7 mouse cellular contexts compared by ENCODE assay signal in the genomic region with DNA sequence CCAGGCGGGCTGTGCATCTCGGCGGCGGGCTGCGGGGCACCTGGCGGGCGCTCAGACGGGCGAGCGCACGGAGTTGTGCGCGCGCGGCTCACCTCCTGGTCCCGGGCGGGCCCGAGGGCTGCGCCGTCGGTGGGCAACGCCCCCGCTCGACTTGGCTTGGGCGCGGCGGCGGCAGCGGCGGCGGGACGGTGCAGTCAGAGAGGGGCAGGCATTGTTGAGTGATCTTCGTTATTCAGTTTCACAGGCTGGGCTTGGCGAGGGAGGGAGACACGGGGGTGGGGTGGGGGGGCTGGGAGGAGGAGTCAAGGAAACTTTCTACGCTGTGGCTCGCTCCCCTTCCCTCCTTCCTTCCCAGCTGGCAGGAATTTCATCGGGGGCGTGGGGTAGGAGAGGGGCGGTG. TPM values are rescaled to one million over a fixed set of nuclear protein-coding genes. Genes with fewer than 3 reads are reported as not detected.
DNase-seq lines count a peak whose midpoint lies in the region; ATAC-seq lines count a peak whose summit lies in the region.

A gene (minus strand): TSS at position 153 of the 400 bp plus-strand sequence.

- 1% methylated on average over 28 of the region's 40 CpGs for WGBS in heart, embryonic 11.5 days (ENCODE audit: insufficient replicate concordance)
- under 1% methylated on average over 39 of the region's 40 CpGs for WGBS in limb, embryonic 11.5 days
- WGBS in neural tube, embryonic 15.5 days, result 0% methylated on average over 22 of the region's 40 CpGs

- no peaks in the 10 kb centered on the region for H3K36me3 ChIP-seq in heart, embryonic 11.5 days (ENCODE audit: control insufficient read depth, insufficient read depth, low read length)
- H3K36me3 ChIP-seq in limb, embryonic 11.5 days (ENCODE audit: control insufficient read depth, insufficient read depth, low read length), result no peaks in the 10 kb centered on the region
- no peaks in the 10 kb centered on the region for H3K36me3 ChIP-seq in neural tube, embryonic 15.5 days

- peaks cover 71% of the 10 kb centered on the region for H3K27me3 ChIP-seq in heart, embryonic 11.5 days (ENCODE audit: control insufficient read depth, insufficient read depth, low read length)
- peaks cover 42% of the 10 kb centered on the region for H3K27me3 ChIP-seq in limb, embryonic 11.5 days (ENCODE audit: control insufficient read depth, insufficient read depth, low read length)
- peaks cover 65% of the 10 kb centered on the region for H3K27me3 ChIP-seq in neural tube, embryonic 15.5 days (replicated peaks)

- ATAC-seq in heart, embryonic 11.5 days (replicated peaks; ENCODE audit: insufficient number of reproducible peaks, low FRiP score, low TSS enrichment), result no peak
- no peak for ATAC-seq in limb, embryonic 11.5 days (ENCODE audit: insufficient number of reproducible peaks, low FRiP score, low TSS enrichment, low read depth)
- ATAC-seq in neural tube, embryonic 15.5 days (ENCODE audit: low FRiP score), result no peak

- H3K9ac ChIP-seq in heart, embryonic 11.5 days (ENCODE audit: low read depth, low read length), result 0 out of 2 replicates have a peak within 1 kb of the TSS, but pooled peaks have one; percentile 39
- no peak within 1 kb of the TSS for H3K9ac ChIP-seq in limb, embryonic 11.5 days (ENCODE audit: low read length)
- peak within 1 kb of the TSS; percentile 29; the same call in 1 of the 2 replicates for H3K9ac ChIP-seq in neural tube, embryonic 15.5 days (replicated peaks)

- H3K9me3 ChIP-seq in heart, embryonic 11.5 days (replicated peaks; ENCODE audit: control insufficient read depth, low read length), result no peaks in the 10 kb centered on the region
- H3K9me3 ChIP-seq in limb, embryonic 11.5 days (ENCODE audit: control insufficient read depth, low read length), result no peaks in the 10 kb centered on the region
- H3K9me3 ChIP-seq in neural tube, embryonic 15.5 days (replicated peaks), result no peaks in the 10 kb centered on the region

- peak within 1 kb of the TSS; percentile 77 for H3K4me2 ChIP-seq in heart, embryonic 11.5 days
- peak within 1 kb of the TSS; percentile 65 for H3K4me2 ChIP-seq in limb, embryonic 11.5 days (ENCODE audit: low read depth, severe bottlenecking)
- peak within 1 kb of the TSS; percentile 74 for H3K4me2 ChIP-seq in neural tube, embryonic 15.5 days

- H3K4me3 ChIP-seq in heart, embryonic 11.5 days (ENCODE audit: low read depth, low read length), result peak within 1 kb of the TSS; percentile 49
- H3K4me3 ChIP-seq in limb, embryonic 11.5 days (ENCODE audit: low read depth, low read length), result peak within 1 kb of the TSS; percentile 29
- H3K4me3 ChIP-seq in neural tube, embryonic 15.5 days (replicated peaks), result peak within 1 kb of the TSS; percentile 37

- peak; percentile 61 for DNase-seq in CD4-positive, CD25-positive, alpha-beta regulatory T cell, adult 2 months (ENCODE audit: low read depth, low spot score)
- DNase-seq in ES-CJ7 (ENCODE audit: low read depth, low spot score), result peak; percentile 59
- DNase-seq in limb, embryonic 11.5 days (ENCODE audit: low spot score), result peak; percentile 52
- DNase-seq in layer of hippocampus, adult 9-11 months, result no peak
- no peak for DNase-seq in cerebellum, adult 18-20 months

- 0 out of 2 replicates have a peak, but pooled peaks cover 7% of the 10 kb centered on the region for H3K4me1 ChIP-seq in heart, embryonic 11.5 days (ENCODE audit: control insufficient read depth, insufficient read depth, low read length)
- H3K4me1 ChIP-seq in limb, embryonic 11.5 days (ENCODE audit: control insufficient read depth, insufficient read depth, low read length), result peaks cover 4% of the 10 kb centered on the region; the same call in 1 of the 2 replicates
- peaks cover 12% of the 10 kb centered on the region for H3K4me1 ChIP-seq in neural tube, embryonic 15.5 days

- H3K27ac ChIP-seq in heart, embryonic 11.5 days (ENCODE audit: low read depth, low read length), result no peak within 1 kb of the TSS
- no peak within 1 kb of the TSS for H3K27ac ChIP-seq in limb, embryonic 11.5 days (replicated peaks; ENCODE audit: low read depth, low read length)
- H3K27ac ChIP-seq in neural tube, embryonic 15.5 days (replicated peaks), result no peak within 1 kb of the TSS

RNA-seq across cellular contexts. Expression of the gene that starts here (rescaled TPM):
- 1.0 and 1.4 TPM in 2 replicates for polyA plus RNA-seq in heart, embryonic 11.5 days (2014; fragmentation: Nextera tagmentation; extraction: Ambion mirVana)
- 0.49 and 0.67 TPM in 2 replicates for polyA plus RNA-seq in limb, embryonic 11.5 days (2014; fragmentation: Nextera tagmentation; extraction: Ambion mirVana)
- 1.6 TPM in 2 replicates for polyA plus RNA-seq in neural tube, embryonic 15.5 days (2015; fragmentation: Nextera tagmentation; extraction: Ambion mirVana)

Comparison
In these comparisons a context has a peak if more than half of its experiments do, and no peak if none do; other contexts are left out.
1. Peak in DNase-seq, H3K4me3 ChIP-seq and H3K4me2 ChIP-seq in limb, embryonic 11.5 days; RNA of the gene not detected or under 1 TPM.
2. DNase-seq: peak in CD4-positive, CD25-positive, alpha-beta regulatory T cell, adult 2 months (single experiment) and ES-CJ7 (single experiment); none in layer of hippocampus, adult 9-11 months (single experiment) and cerebellum, adult 18-20 months (0 of 2).
3. Peak in every context shown above with its lines, with median percentiles within 50 percentile points of each other: H3K4me2 ChIP-seq and H3K4me3 ChIP-seq.